Mouse (Mus musculus) stomach, postnatal 0 days (tissue): ENCODE measurements around the gene Itgae. TPM values are rescaled to one million over a fixed set of nuclear protein-coding genes. Genes with fewer than 3 reads are reported as not detected.
A peak's percentile ranks its signal among the peaks of the same experiment; 100 is the strongest.
"Not testable (repeated sequence)": the region's sequence is repeated elsewhere in the genome, so short reads cannot be mapped to it uniquely, and the experiment has no call there.

Experiments used
- ATAC-seq: fragments of 200-750 bp; cut with Nextera tagmentation; 2 replicates; pipeline ENCODE4 v1.8.0; 2017; ENCODE audit not compliant: low FRiP score, low TSS enrichment
- DNase-seq: peaks from one replicate; pipeline ENCODE4 v3.0.0-alpha.2; 2016; ENCODE audit warnings: low spot score
- H3K27ac ChIP-seq: fragments of 300-500 bp; sonication (generic); replicated peaks from 2 replicates; pipeline ENCODE4 v1.5.1; 2014; ENCODE audit warnings: mild to moderate bottlenecking, control low read depth
- H3K27me3 ChIP-seq: fragments of 300-500 bp; sonication (generic); 2 replicates; pipeline ENCODE4 v1.6.1; 2014; ENCODE audit warnings: low read length; ENCODE audit not compliant: control insufficient read depth, insufficient read depth
- H3K36me3 ChIP-seq: fragments of 300-500 bp; sonication (generic); 2 replicates; pipeline ENCODE4 v1.6.1; 2014; ENCODE audit warnings: low read length, mixed read lengths; ENCODE audit not compliant: control insufficient read depth, insufficient read depth
- H3K4me1 ChIP-seq: fragments of 300-500 bp; sonication (generic); replicated peaks from 2 replicates; pipeline ENCODE4 v1.6.1; 2014; ENCODE audit warnings: antibody characterized with exemption; ENCODE audit not compliant: control insufficient read depth, insufficient read depth
- H3K4me2 ChIP-seq: fragments of 300-500 bp; sonication (generic); replicated peaks from 2 replicates; pipeline ENCODE4 v1.6.1; 2014; ENCODE audit warnings: low read depth, mild to moderate bottlenecking, control low read depth, moderate library complexity
- H3K4me3 ChIP-seq: fragments of 300-500 bp; sonication (generic); 2 replicates; pipeline ENCODE4 v1.5.1; 2014; ENCODE audit warnings: low read depth, low read length, control low read depth
- H3K9ac ChIP-seq: fragments of 300-500 bp; sonication (generic); 2 replicates; pipeline ENCODE4 v1.6.1; 2014; ENCODE audit warnings: mild to moderate bottlenecking, low read length, control low read depth, mixed read lengths
- H3K9me3 ChIP-seq: fragments of 300-500 bp; sonication (generic); 2 replicates; pipeline ENCODE4 v1.6.1; 2016; ENCODE audit warnings: low read length; ENCODE audit not compliant: control insufficient read depth
- CTCF ChIP-seq: IDR thresholded peaks from 2 replicates; pipeline ENCODE4 v1.5.1; 2016; ENCODE audit warnings: antibody characterized with exemption, low read depth, mild to moderate bottlenecking, moderate library complexity
- EP300 ChIP-seq: optimal IDR thresholded peaks from 2 replicates; pipeline ENCODE3; 2016; ENCODE audit warnings: antibody characterized with exemption
- WGBS: fragments of 180-500 bp; shearing (Covaris S2); extraction: QIAGEN DNeasy Blood & Tissue Kit; methylation state at CpG from one replicate; pipeline ENCODE4 v1.1.7; 2014; 5-methylcytosine and 5-hydroxymethylcytosine counted together
- polyA plus RNA-seq: library from polyadenylated mRNA; unstranded; fragments of >200 nt; fragmentation: Nextera tagmentation; extraction: Ambion mirVana; gene quantifications from 2 replicates; pipeline ENCODE4 v1.2.1, GENCODE M21; 2015

The Itgae gene
- polyA plus RNA-seq, 1 experiment from 2014 or later: 0.13 TPM

GRCm38 (mm10) chr11:73094231-73094995 lies 4.0 kb downstream of the Itgae start:
- no peak for DNase-seq
- Histone ChIP-seq H3K4me2 (no peak overlapping the region), H3K4me3 (no peak overlapping the region), H3K4me1 (no peaks in the 10 kb centered on the region), H3K27me3 (no peaks in the 10 kb centered on the region), H3K9ac (no peak overlapping the region), H3K9me3 (no peaks in the 10 kb centered on the region), H3K27ac (no peak overlapping the region), H3K36me3 (no peaks in the 10 kb centered on the region)
- TF ChIP-seq EP300: no peak
- no peak for TF ChIP-seq CTCF
- no peak for ATAC-seq
- 67% methylated on average over 11 of the region's 11 CpGs for WGBS

DNA sequence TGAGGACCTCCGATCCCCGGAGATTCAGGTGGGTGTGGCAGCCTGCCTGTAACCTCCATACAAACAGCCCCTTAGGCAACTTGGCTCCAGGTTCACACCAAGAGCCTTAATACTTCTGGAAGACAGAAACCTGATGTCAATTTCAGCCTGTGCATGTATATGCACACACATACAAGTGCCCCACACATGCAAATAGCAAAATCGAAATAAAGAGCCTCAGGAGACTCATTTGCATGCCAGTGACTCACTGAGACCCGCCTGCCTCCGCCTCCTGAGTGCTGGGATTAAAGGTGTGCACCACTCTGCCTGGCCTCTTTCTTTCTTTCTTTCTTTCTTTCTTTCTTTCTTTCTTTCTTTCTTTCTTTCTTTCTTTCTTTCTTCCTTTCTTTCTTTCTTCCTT lies 8.5 kb downstream of the Itgae start:
- ATAC-seq: no peak
- no peaks in the 10 kb centered on the region for H3K36me3 ChIP-seq
- WGBS: 60% methylated on average over 5 of the region's 5 CpGs

GRCm38 (mm10) chr11:73099976-73100750 lies 9.8 kb downstream of the Itgae start:
- H3K9me3 ChIP-seq: no peaks in the 10 kb centered on the region
- no peak overlapping the region for H3K4me3 ChIP-seq
- 68% methylated on average over 14 of the region's 14 CpGs for WGBS
- DNase-seq (no peak), ATAC-seq (no peak)
- H3K27ac ChIP-seq: no peak overlapping the region
- H3K4me1 ChIP-seq: no peaks in the 10 kb centered on the region
- TF ChIP-seq CTCF (no peak), EP300 (no peak)
- H3K4me2 ChIP-seq: no peak overlapping the region
- no peak overlapping the region for H3K9ac ChIP-seq
- no peaks in the 10 kb centered on the region for H3K27me3 ChIP-seq
- no peaks in the 10 kb centered on the region for H3K36me3 ChIP-seq

More for the DNA sequence above, 8.5 kb downstream of the Itgae start:
- TF ChIP-seq EP300 (no peak), CTCF (no peak)
- DNase-seq: no peak
- Histone ChIP-seq H3K4me2 (no peak overlapping the region), H3K9me3 (no peaks in the 10 kb centered on the region), H3K27me3 (no peaks in the 10 kb centered on the region), H3K4me1 (no peaks in the 10 kb centered on the region), H3K27ac (no peak overlapping the region), H3K9ac (no peak overlapping the region), H3K4me3 (no peak overlapping the region)

GRCm38 (mm10) chr11:73101308-73101707 lies 10.9 kb downstream of the Itgae start:
- Histone ChIP-seq H3K4me2 (no peak overlapping the region), H3K36me3 (no peaks in the 10 kb centered on the region)
- 64% methylated on average over 4 of the region's 4 CpGs for WGBS

DNA sequence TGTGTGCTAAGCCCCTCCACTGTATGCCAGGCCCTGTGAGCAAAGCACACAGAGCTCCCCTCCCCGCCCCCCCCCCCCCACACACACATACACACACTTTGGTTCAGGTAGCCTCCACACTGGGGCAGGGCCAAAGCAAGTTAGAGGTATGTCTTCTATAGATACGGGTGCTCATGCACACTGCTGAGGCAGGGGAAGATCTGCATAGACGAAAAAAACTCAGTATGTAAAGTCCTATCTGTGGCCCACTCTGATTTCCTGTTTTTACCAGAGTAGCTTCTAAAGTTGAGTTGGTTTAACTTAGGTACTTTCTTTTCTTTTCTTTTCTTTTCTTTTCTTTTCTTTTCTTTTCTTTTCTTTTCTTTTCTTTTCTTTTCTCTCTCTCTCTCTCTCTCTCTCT lies 14.9 kb downstream of the Itgae start:
- TF ChIP-seq EP300 (no peak), CTCF (no peak)
- Histone ChIP-seq H3K4me3 (no peak overlapping the region), H3K9ac (no peak overlapping the region), H3K27me3 (no peaks in the 10 kb centered on the region), H3K27ac (no peak overlapping the region), H3K36me3 (no peaks in the 10 kb centered on the region), H3K4me1 (no peaks in the 10 kb centered on the region), H3K4me2 (no peak overlapping the region), H3K9me3 (no peaks in the 10 kb centered on the region)
- WGBS: 47% methylated on average over 3 of the region's 3 CpGs
- DNase-seq (no peak), ATAC-seq (no peak)

More at GRCm38 (mm10) chr11:73101308-73101707, 10.9 kb downstream of the Itgae start:
- ATAC-seq: no peak
- no peak overlapping the region for H3K9ac ChIP-seq
- TF ChIP-seq EP300 (no peak), CTCF (no peak)
- H3K9me3 ChIP-seq: no peaks in the 10 kb centered on the region
- no peak overlapping the region for H3K4me3 ChIP-seq
- H3K27ac ChIP-seq: no peak overlapping the region
- no peaks in the 10 kb centered on the region for H3K27me3 ChIP-seq
- no peaks in the 10 kb centered on the region for H3K4me1 ChIP-seq
- no peak for DNase-seq

DNA sequence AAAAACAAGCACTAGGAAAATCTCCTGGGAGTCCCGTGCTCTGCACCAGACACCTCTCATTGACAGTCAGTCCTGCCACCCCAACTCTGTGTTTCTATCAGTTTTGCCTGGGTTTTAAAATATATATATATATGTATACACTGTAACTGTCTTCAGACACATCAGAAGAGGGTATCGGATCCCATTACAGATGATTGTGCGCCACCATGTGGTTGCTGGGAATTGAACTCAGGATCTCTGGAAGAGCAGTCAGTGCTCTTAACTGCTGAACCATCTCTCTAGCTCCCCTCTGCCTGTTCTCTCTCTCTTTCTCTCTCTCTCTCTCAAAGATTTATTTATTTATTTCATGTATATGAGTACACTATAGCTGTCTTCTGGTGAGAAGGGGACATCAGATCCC lies 17.0 kb downstream of the Itgae start:
- 38% methylated on average over 3 of the region's 3 CpGs for WGBS
- H3K4me3 ChIP-seq, H3K27ac ChIP-seq, H3K9me3 ChIP-seq, H3K4me1 ChIP-seq, DNase-seq, H3K4me2 ChIP-seq, H3K27me3 ChIP-seq, H3K9ac ChIP-seq, H3K36me3 ChIP-seq, ATAC-seq: not testable (repeated sequence)
- TF ChIP-seq CTCF: peak; percentile 63
